ENCODE assay signal across 36 mouse cellular contexts in genomic region chr6:71002656-71003055, GRCm38 (mm10). TPM values are rescaled to one million over a fixed set of nuclear protein-coding genes. Genes with fewer than 3 reads are reported as not detected.
"Had no signal": no experiment of that assay in that cellular context is flagged by ENCODE, and none has a peak within 500 bp of the region (broad histone marks: within the 10 kb centered on the region; RNA-seq: fewer than 3 reads in every experiment).

No protein-coding gene starts in this region.

- DNase-seq: left cerebral cortex, postnatal 4 days; liver; liver, embryonic 13.5 days; liver, postnatal 0 days; lung, adult 18-20 months; lung, adult 2 months; lung, embryonic 14.5 days; lung, postnatal 10 days; lung, postnatal 14 days; lung, postnatal 36 days; lung, postnatal 4 days; midbrain, embryonic 14.5 days had no signal

- H3K27ac ChIP-seq: left cerebral cortex, adult 2 months; limb, embryonic 12.5 days; limb, embryonic 13.5 days; liver, embryonic 12.5 days; liver, embryonic 13.5 days; liver, embryonic 14.5 days; liver, embryonic 15.5 days; lung, embryonic 15.5 days; macrophage; midbrain, embryonic 10.5 days; midbrain, embryonic 12.5 days; midbrain, embryonic 13.5 days; midbrain, embryonic 15.5 days; neural tube, embryonic 12.5 days had no signal

- H3K36me3 ChIP-seq: limb, embryonic 12.5 days; limb, embryonic 13.5 days; liver, embryonic 12.5 days; liver, embryonic 13.5 days; liver, embryonic 15.5 days; lung, embryonic 15.5 days; midbrain, embryonic 10.5 days; midbrain, embryonic 12.5 days; midbrain, embryonic 13.5 days; midbrain, embryonic 15.5 days; neural tube, embryonic 12.5 days had no signal

- H3K4me1 ChIP-seq: limb, embryonic 12.5 days; limb, embryonic 13.5 days; liver, embryonic 12.5 days; liver, embryonic 13.5 days; liver, embryonic 15.5 days; lung, embryonic 15.5 days; megakaryocyte, embryonic 14.5 days; midbrain, embryonic 12.5 days; midbrain, embryonic 13.5 days; midbrain, embryonic 15.5 days; neural tube, embryonic 12.5 days had no signal

- H3K27me3 ChIP-seq: limb, embryonic 12.5 days; limb, embryonic 13.5 days; liver, embryonic 12.5 days; liver, embryonic 13.5 days; liver, embryonic 15.5 days; lung, embryonic 15.5 days; megakaryocyte, embryonic 14.5 days; midbrain, embryonic 12.5 days; midbrain, embryonic 13.5 days; midbrain, embryonic 15.5 days; neural tube, embryonic 12.5 days had no signal

- H3K4me3 ChIP-seq: left cerebral cortex, adult 2 months; limb, embryonic 12.5 days; limb, embryonic 13.5 days; liver, embryonic 12.5 days; liver, embryonic 13.5 days; liver, embryonic 15.5 days; lung, embryonic 15.5 days; midbrain, embryonic 10.5 days; midbrain, embryonic 12.5 days; midbrain, embryonic 13.5 days; midbrain, embryonic 15.5 days; myocyte; neural tube, embryonic 12.5 days had no signal

- H3K4me2 ChIP-seq: limb, embryonic 12.5 days; limb, embryonic 13.5 days; liver, embryonic 11.5 days; liver, embryonic 12.5 days; liver, embryonic 13.5 days; liver, embryonic 15.5 days; lung, embryonic 14.5 days; lung, embryonic 15.5 days; midbrain, embryonic 11.5 days; midbrain, embryonic 12.5 days; midbrain, embryonic 13.5 days; midbrain, embryonic 15.5 days; neural tube, embryonic 12.5 days had no signal

- ATAC-seq: liver, embryonic 12.5 days; liver, postnatal 0 days; lung, postnatal 0 days; midbrain, embryonic 13.5 days; midbrain, embryonic 15.5 days; midbrain, embryonic 16.5 days had no signal

- H3K9me3 ChIP-seq: limb, embryonic 12.5 days; limb, embryonic 13.5 days; liver, embryonic 12.5 days; liver, embryonic 13.5 days; liver, embryonic 15.5 days; lung, embryonic 15.5 days; midbrain, embryonic 10.5 days; midbrain, embryonic 12.5 days; midbrain, embryonic 13.5 days; midbrain, embryonic 15.5 days; neural tube, embryonic 12.5 days had no signal

- H3K9ac ChIP-seq: limb, embryonic 12.5 days; limb, embryonic 13.5 days; liver, embryonic 12.5 days; liver, embryonic 13.5 days; liver, embryonic 14.5 days; liver, embryonic 15.5 days; liver, postnatal 0 days; lung, embryonic 14.5 days; lung, embryonic 15.5 days; midbrain, embryonic 12.5 days; midbrain, embryonic 13.5 days; midbrain, embryonic 15.5 days; neural tube, embryonic 12.5 days had no signal

RNA-seq across cellular contexts. Expression of gene Foxi3, which starts 46.3 kb away (rescaled TPM):
- polyA plus RNA-seq: limb, embryonic 12.5 days; liver, adult 2 months; liver, embryonic 11.5 days; liver, embryonic 12.5 days; liver, embryonic 13.5 days; liver, embryonic 14.5 days; liver, embryonic 15.5 days; liver, embryonic 16.5 days; liver, postnatal 0 days; lung, adult 2 months; lung, embryonic 14.5 days; lung, embryonic 15.5 days; lung, embryonic 16.5 days; lung, postnatal 0 days; macrophage; midbrain, embryonic 11.5 days; midbrain, embryonic 12.5 days; midbrain, embryonic 13.5 days; midbrain, embryonic 14.5 days; midbrain, embryonic 15.5 days; midbrain, embryonic 16.5 days; midbrain, postnatal 0 days; myocyte; neural tube, embryonic 11.5 days; neural tube, embryonic 12.5 days had no signal
